Mouse (Mus musculus) kidney, postnatal 14 days (tissue): ENCODE results near the gene Rplp2.

Experiments used
- DNase-seq: peaks from one replicate; pipeline ENCODE4 v3.0.0; 2022; ENCODE audit warnings: mixed read lengths

Rplp2 gene

GRCm38 (mm10) chr7:141485186-141485585 lies 38.0 kb downstream of the Rplp2 start:
- DNase-seq: no peak

GRCm38 (mm10) chr7:141485606-141486005 lies 38.4 kb downstream of the Rplp2 start:
- no peak for DNase-seq

GRCm38 (mm10) chr7:141486239-141486638 lies 39.1 kb downstream of the Rplp2 start:
- no peak for DNase-seq

- DNase-seq: no peak
Observed at GRCm38 (mm10) chr7:141487141-141487540, 40.0 kb downstream of the Rplp2 start.

- no peak for DNase-seq
Observed at GRCm38 (mm10) chr7:141491151-141491550, 44.0 kb downstream of the Rplp2 start.

GRCm38 (mm10) chr7:141492738-141493137 lies 45.6 kb downstream of the Rplp2 start:
- DNase-seq: no peak

- DNase-seq: no peak
Observed at GRCm38 (mm10) chr7:141493729-141494128, 46.6 kb downstream of the Rplp2 start.

- no peak for DNase-seq
Observed at GRCm38 (mm10) chr7:141495379-141495778, 48.2 kb downstream of the Rplp2 start.

- DNase-seq: no peak
Observed at GRCm38 (mm10) chr7:141495940-141496339, 48.8 kb downstream of the Rplp2 start.

- no peak for DNase-seq
Observed at GRCm38 (mm10) chr7:141497600-141497999, 50.4 kb downstream of the Rplp2 start.
